Mouse (Mus musculus) thymus, adult 2 months (tissue): ENCODE measurements around the gene Fgf15.

Experiments
- CTCF ChIP-seq: fragments of 200-500 bp; IDR thresholded peaks from 2 replicates; pipeline ENCODE4 v1.5.1; 2012; ENCODE audit warnings: mild to moderate bottlenecking, control low read depth, low read length, moderate library complexity, borderline replicate concordance; ENCODE audit not compliant: control insufficient read depth, poor library complexity, insufficient read depth; ENCODE audit errors: extremely low read depth
- POLR2A ChIP-seq: fragments of 200-500 bp; IDR thresholded peaks from 2 replicates; pipeline ENCODE4 v1.6.1; 2012; ENCODE audit warnings: mild to moderate bottlenecking, low read length, control low read depth, moderate library complexity; ENCODE audit not compliant: control insufficient read depth, poor library complexity, insufficient read depth; ENCODE audit errors: extremely low read depth

DNA sequence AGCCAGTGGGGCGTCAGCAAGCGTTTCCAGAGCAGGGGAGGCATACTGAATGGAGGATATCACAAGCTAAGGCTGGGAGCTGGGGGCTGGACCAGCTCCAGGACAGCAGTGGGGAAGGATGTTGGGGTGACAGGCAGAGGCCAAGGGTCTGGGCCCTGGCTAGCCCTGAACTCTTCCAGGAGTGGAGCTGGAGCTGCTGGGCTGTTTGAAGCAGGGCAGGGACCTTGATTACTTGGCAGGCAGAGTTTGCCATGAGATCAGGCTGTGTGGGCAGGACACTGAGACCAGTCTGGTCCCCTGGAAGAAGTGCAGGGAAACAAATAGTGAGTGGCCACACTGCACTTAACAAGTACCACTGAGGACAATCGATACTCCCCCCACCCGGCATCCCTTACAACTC, 22.1 kb upstream of the Fgf15 start:
- TF ChIP-seq POLR2A = no peak
- TF ChIP-seq CTCF = no peak
